Mouse (Mus musculus) monocyte, adult 2 months (primary cell): Measurements from ENCODE around the gene Tsku.

Source experiments
- DNase-seq, 2 experiments: peaks; one replicate each; pipeline ENCODE4 v3.0.0; 2022; ENCODE audit warnings: low spot score in 2 of 2, low read depth in 1 of 2

Gene Tsku

DNA sequence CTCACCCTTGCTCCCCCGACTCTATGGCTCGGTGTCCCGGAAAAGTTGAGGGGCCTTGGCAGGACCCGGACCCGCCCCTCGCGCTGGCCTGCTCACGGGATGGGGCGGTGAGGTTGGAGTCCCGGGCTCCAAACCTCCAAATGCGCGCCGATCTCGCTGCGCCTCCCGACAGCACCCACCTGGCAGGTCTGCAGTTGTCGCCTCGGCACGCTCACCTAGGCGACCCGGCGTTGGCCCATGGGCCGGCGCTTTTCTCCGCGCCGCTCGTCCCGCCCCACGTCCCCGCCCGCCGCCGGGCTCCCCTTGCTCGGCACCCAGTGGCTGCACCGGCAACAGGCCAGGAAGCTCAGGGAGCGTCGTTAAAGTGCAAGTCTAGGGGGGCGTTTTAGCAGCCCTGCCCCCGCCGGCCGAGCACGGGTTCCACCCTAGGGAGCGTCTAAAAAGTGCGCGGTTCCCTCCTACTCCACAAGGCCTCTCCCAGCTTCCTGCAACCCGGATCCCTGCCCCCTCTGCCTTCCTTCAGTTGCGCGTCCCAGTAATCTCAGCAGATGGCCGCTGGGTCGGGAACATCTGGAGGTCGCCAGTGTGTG is at the start of gene Tsku:
TSS of gene Tsku (minus strand) at position 266 of the 590 bp plus-strand sequence.
- DNase-seq, result no peak

DNA sequence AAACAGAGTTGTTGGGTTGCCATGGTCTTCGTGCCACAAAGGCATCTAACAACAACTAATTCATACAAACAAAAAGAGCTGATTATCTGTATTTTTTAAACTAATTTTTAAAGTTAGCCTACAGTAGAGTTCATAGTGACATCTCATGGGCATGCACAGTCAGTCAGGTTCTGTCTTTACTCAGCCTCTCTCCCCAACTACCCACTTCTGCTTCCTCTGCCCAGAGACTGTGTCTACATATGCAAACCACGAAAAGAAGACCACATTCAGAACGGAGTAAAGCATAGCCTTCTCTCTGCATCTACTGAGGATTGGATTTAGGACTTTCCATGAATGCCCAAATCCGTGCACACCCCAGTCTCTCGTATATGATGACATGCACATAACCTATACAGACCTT is 46.5 kb upstream of the Tsku start:
- no peak for DNase-seq

DNA sequence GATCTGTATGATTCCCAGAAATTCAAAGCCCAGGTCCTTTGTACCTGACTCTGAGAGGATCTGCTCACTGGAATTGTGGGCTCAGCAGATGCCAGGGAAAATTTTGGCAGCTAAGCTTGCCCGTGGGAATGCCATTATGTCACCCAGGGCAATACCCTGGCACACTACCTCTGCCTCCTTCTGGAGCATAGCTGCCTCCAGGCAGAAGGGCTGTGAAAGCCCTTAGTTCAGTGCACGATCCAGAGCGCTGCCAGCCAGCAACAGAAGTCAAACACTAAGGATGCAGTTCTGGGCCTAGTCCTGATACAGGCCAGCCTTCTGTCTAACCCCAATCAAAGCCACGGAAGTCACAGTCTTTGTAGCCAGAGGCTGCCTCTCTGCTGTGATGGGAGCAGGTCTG is 42.9 kb upstream of the Tsku start:
- DNase-seq, result no peak

DNA sequence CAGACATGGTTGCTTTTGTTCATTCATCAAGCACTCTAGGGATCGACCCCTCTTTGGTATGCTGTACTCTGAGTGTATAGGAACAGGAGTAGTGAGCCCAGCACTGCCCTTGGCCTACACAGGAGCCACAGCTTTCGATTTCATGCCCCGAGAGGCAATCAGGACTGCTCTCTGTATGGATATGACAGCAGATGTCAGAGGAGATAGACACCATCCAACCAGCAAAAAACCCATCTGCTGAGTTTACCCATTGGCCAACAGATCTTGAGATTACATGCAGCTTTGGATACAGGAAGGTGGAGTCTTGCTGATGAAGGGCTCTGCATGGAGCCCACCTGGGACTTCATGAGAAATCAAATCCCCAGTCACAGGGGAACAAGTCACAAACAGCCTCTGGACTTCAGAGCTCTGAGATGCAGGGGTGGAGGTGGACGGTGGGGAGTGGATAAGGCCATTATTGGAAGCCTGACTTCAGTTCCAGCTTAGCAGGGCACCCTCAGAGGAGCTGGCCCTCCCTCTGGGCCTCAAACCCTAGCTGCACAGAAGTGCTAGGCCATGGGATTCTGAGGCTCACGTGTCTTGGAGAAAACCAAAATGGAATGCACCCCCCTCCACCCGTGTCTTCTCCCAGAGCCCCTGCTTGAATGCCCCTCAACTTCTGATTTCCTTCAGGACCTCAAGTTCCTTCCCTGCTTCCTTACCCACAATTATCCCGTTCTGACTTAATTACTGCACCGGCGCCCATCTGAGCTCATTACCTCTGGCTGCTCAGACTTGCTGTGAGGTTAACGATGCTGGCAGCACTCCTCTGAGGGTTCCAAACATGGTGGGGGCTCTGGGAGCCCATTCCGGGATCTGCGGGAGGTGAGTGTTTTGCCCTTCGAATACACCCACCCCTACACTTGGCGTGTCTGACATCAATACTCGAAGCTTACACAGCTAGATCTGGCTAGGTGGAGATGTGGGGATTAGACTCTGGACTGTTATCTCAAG is 41.8 kb upstream of the Tsku start:
- DNase-seq, result no peak

DNA sequence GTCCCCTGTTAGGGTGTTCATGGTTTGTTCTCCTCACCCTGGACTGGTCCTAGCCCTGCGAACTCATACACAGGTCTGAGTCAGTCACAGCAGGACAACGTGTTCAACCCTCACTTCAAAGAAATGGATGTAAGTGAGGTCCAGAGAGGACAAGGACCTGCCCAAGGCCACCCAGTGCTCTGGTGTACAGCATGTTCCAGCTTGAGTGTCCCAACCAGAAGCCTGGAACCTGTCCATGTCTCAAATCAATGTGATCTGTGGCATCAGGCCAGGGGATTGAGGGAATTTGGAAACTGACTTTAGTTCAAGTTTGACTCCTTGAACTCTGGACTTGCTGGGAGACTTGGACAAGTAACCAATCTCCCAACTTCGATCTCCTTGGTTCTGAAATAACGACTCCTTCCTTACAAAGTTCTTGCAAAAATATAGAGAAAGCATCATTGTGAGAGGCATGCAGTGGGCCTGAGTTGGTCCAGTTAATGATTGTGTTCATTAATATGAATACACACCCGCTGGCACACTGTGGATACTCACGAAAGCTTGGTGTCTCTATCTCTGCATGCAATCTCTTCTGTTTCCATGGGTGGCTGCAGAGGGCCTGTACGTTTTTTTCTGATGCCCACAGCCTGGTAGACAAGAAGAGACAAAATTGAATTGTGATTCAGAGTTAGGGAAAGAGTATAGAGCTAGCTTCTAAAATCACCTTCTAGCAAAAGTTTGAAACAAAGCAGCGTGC is 31.5 kb upstream of the Tsku start:
- DNase-seq, result no peak

DNA sequence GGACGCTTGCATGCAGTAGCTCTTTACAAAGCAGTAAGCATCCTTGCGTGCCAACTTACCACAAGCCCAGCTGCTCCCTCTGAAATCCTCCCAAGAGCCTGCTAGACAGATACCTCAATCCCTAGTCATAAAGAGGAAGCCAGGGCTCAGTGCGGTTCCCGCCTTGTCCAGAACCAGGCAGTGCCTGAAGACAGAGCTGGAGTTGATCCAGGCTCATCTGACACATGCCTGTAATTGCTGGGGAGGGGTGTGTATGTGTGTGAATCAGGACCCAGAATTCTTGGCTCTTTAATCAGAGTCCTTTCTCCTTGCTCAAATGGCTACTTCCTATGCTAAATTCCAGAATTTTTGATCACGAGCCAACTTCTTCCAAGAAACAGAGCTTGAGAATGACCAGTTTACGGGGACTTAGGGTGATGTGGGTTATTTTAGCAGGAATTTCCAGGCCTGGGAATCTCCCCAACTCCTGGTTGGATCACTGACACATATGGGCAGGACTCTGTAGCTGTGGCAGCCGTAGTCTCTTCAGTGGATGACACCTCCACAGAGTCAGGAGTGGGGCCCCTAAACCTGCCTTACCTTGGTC is 30.3 kb upstream of the Tsku start:
- no peak for DNase-seq

DNA sequence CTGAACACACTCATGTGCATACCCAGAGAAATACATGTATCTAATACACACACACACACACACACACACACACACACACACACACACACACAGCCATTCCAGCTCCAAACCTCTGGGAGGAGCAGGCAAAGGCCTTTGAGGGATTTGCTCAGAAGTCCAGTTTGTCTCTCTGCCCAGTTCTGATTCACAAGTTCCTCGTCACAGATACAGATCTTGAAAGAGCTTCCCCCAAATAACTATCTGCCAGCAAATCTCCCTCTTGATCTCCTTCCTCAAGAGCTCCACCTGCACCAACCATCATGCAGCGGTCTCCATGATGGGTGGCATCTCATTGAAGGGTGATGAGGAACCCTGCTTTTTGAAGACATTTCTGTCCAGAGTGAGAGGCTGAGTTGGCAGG is 29.4 kb upstream of the Tsku start:
- DNase-seq, result no peak

DNA sequence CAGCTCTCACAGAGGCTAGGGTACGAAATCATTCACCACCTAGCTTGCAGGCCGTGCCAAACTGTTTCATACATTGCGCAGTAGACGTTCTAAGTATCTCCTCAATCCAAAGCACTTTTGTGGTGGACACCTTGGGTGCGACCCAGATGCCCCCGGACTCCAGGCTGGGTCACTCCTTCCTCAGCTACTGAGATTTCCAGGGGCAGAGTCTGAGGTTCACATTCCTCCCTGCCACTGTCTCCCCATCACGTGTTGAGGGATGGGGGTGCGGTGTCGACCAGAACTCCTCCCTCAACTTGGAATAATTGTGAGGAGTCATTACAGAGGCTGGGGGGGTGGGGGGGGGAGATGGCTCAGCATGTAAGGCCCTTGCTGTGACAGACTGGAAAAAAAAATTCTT is 28.5 kb upstream of the Tsku start:
- no peak for DNase-seq

DNA sequence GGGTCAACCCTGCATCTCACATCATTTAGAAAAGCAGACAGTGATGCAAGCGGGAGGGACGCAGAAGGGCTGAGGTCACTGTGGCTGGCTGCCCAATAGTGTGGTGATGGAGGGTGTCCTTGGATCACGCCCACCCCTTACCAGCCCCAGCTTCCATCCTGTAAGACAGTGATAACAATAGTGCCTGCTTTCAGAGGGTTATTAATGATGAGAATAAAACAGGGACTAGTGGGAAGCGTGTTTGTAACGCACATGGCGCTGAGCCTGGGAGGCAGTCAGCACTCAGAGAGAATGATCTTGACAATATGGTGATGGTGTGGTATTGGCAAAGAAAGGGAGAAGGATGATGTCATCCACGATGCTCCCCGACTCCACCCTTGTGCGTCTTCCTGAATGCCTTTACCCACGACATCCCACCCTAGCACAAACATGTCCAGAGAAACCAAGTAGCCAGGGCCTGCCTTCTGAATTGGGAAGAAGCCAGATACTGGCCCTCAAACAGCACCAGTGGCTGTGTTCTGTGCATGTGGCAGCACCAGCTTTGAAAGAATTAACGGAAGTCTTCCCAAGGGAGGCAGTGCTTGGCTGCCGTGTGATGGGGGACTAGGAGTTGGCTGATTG is 27.9 kb upstream of the Tsku start:
- DNase-seq, result no peak

DNA sequence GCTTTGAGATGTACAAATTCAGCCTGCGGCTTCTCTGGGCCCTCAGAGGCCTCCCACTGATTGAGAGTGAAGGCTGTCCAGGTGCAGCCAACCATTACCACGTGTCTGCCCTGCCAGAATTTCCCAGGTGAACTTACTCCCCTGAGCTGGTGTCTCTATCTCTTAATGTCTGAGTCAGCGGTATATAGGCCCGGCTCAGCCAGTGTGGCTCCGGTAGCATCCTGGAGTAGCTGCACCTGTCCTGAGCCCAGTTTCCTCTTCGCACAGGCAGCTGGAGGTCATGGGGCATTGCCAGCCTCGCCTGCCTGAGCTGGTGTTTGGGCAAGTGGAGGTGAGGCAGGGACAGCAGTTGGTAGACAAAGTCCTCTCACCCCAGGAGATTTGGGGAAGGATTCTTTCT is 26.1 kb upstream of the Tsku start:
- no peak for DNase-seq

DNA sequence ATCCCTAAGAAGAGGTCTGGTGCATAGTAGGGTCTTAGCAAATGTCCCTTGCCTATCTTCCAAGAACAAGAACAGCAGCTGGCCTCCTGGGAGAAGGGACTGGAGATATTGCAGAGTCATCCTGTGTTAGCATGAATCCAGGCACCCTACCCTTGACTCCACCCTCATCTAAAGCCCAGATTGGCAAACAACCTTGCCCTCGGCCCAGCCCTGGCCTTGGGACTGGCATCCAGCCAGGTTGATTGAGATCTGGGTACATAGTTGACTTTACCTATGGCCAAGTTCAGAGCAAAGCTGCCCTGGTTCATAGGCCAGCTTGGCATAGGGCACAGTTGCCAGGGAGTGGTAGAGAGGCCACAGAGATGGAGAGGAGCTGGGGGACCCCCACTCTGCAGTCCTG is 24.0 kb upstream of the Tsku start:
- no peak for DNase-seq

DNA sequence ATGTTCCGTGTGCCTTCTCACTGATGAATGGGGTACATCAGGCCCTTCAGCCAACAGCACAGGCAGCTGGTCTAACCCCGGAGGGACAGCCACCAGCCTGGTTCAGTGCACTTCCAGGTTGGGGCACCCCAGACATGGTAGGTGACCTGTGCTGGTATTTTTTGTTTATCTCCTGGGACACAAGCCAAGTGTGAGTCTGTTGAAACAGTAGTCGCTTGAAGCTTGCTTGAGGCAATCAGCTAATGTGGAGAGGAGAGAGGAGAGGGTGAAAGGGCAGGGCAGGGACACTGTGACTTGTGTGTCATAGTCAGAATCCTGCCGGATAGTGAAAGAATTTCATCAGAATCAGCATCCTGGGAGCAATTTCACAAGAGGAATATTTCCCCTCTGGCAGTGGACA is 22.2 kb upstream of the Tsku start:
- DNase-seq, result no peak

DNA sequence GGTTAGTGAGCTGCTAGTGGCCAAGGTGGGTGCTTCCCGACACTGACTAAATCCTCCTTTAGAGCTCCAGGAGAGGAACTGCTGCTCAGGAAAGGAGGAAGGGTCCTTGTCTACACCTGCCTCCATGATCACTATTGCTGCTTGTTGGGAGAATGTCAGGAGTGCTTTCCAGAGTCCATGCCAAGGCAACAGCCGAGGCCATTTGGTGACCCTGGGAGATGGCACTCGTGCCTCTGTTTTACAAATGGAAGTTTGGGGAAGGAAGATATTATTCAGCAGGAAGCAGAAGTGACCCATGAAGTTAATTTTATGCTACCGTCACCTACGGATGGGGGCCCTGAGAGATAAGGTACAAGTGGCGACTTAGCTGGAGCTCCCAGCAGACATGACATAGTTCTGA is 21.7 kb upstream of the Tsku start:
- DNase-seq, result no peak

DNA sequence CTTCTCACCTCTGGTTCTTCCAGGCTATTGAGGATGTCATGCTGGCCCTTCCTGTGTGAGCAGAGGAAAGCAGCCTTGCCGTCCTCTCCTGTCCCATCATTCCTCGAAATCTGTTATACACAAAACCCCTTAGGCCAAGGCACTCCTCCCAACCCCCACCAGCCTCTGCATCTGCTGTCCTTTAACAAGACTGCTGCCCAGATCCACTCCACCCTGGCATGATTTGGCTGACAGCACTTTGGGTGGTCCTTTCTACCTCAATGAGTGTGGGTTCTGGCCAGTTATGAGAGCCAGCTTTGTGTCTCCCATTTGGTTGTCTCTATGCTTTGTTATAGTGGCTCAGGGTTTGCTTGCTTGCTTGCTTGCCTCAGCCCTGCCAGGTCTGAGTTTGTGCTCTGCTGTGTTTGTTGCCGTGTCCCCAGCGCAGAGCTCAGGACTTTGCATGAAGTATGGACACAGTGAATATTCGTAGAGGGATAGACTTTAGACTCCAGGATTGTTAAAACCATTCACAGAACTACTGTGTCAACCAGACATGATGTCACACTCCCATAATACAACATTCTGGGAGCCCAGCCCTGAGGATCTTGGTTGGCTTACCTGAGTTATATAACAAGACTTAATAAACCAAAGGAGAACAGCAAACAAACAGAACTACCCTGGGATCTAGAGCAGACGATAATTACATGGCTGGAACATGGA is 19.2 kb upstream of the Tsku start:
- DNase-seq, result no peak

DNA sequence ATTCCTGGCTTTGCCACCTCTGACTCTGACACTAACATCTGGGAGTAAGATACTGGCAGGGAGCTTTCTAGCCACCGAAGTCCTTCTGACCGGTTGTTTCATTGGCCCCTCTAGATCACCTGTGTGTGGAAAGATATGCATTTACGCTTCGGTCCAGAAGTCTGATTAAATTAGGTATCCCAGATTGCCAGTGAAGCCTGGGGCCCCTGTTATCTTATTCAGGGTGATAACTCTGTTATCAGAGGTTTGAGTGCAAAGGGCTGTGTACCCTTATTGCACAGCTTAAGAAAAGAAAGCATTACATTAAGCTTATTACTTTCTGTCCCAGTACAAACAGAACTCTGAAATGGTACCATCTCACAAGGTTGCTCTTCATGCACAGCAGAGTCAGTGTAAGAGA is 18.1 kb upstream of the Tsku start:
- no peak for DNase-seq

DNA sequence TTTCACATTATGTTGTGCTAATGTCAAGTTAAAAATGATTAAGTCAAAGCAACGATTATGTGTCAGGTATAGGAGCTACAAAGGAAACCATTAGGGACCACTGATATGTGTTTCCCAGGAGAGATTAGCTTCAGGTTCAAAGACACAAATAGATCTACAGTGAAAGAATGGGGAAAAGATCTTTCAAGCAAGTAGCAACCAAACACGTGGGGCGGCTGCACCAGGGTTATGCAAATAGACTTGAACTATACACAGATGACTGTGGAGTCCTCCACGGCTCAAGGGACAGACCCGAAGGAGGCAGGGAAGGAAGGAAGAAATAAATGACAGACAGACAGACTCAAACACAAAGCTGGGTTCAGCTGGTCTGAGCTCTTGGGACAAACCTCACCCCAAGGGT is 16.1 kb upstream of the Tsku start:
- DNase-seq, result no peak

DNA sequence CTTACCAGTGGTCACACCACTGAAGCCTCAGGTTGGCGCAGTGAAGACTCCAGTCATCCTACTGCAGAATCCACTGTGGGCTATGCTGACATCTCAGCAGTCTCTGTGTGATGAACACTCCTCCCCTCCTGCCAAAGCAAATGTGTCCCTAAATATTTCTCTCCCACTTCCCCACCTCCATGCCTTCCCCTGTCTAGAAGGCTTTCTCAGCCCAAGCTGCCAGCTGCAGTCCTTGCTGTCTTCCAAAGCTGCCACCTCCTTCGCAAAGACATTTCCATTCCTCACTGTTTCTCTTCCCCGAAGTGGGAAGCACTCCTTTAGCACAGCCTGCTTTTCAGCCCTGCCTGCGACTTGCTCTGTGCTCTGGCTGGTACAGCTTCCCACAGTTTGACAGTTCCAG is 10.0 kb upstream of the Tsku start:
- no peak for DNase-seq

DNA sequence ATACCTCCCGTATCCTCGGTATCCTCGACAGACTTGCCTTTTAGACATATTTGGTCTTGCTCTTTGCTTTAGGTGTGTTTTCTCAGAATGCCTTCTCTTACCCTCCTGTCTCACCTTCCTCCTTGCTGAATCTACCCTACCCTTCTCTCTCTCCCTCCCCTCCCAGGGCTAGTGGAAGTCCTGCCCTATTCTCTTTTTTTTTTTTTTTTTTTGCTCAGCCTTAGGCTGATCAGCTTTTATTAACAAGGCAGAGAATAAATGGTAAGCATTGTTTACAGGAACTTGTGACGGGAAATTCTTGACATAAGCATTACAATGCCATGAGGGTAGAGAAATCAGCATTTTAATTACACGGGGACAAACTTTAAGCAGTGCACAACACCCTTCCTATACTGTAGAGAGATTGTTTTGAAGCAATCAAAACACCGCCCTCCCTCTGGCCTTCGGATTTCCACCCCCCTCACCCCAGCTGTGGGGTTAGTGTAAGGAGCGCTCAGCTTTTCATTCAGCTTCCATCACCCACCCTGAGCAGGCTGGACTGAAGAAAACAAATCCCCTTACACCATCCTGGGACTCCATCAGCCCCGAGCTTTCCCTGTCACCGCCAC is 8.7 kb upstream of the Tsku start:
- no peak for DNase-seq

DNA sequence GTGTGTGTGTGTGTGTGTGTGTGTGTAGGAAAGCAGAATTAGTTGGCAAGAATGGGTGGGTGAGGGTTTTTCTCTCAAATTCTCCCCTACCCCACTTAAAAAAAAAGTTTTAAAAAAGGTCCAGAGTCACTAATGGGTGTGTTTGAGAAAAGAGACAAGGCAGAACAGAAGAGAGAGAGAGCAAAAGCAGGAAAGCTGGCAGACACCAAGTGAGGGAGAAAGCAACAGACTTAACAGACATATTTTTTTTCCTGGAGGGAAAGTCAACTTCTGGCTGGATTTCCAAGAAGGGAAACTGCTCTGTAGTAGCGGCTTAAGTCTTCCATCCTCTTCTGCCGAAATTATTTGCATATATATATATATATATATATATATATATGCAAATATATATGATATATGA is 534 bp upstream of the Tsku start:
- DNase-seq, result no peak

DNA sequence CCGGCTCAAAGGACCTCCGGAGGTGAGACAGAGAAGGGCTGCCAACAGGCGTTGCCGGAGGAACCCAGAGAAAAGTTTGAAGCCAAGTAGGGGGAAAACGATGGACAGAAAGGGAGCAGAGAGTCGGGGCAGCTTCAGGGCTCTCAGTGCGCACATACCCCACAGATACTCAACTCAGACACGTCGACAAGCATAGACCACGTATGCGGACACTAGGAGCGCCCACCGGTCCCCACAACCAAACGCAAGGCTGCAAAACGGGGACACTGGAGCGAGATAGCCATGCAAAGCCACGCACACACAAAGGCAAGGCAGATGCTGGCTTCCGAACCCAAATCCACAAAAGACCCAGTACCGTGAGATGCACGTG is 522 bp downstream of the Tsku start:
- DNase-seq, result no peak
